Mouse (Mus musculus) stomach, embryonic 14.5 days (tissue): ENCODE results near the gene Gm17617. TPM values are rescaled to one million over a fixed set of nuclear protein-coding genes. Genes with fewer than 3 reads are reported as not detected.

Experiments
- ATAC-seq: fragments of 200-750 bp; cut with Nextera tagmentation; 2 replicates; pipeline ENCODE4 v1.8.0; 2017; ENCODE audit warnings: low read depth, moderate TSS enrichment; ENCODE audit not compliant: insufficient number of reproducible peaks, insufficient read depth, low FRiP score
- H3K27ac ChIP-seq: fragments of 300-500 bp; sonication (generic); 2 replicates; pipeline ENCODE4 v1.5.1; 2014; ENCODE audit warnings: mild to moderate bottlenecking, low read length, moderate library complexity, mixed read lengths
- H3K27me3 ChIP-seq: fragments of 300-500 bp; sonication (generic); 2 replicates; pipeline ENCODE4 v1.6.1; 2014; ENCODE audit warnings: low read length, control low read depth, mixed read lengths; ENCODE audit not compliant: control insufficient read depth, insufficient read depth
- H3K36me3 ChIP-seq: fragments of 300-500 bp; sonication (generic); 2 replicates; pipeline ENCODE4 v1.6.1; 2014; ENCODE audit warnings: mild to moderate bottlenecking, control low read depth, low read length, moderate library complexity, mixed read lengths; ENCODE audit not compliant: control insufficient read depth, insufficient read depth
- H3K4me1 ChIP-seq: fragments of 300-500 bp; sonication (generic); 2 replicates; pipeline ENCODE4 v1.6.1; 2014; ENCODE audit warnings: low read length, control low read depth, mixed read lengths; ENCODE audit not compliant: control insufficient read depth, insufficient read depth
- H3K4me2 ChIP-seq: fragments of 300-500 bp; sonication (generic); replicated peaks from 2 replicates; pipeline ENCODE4 v1.6.1; 2014; ENCODE audit warnings: low read depth, low read length, control low read depth
- H3K4me3 ChIP-seq: fragments of 300-500 bp; sonication (generic); 2 replicates; pipeline ENCODE4 v1.5.1; 2014; ENCODE audit warnings: low read depth, low read length, control low read depth
- H3K9ac ChIP-seq: fragments of 300-500 bp; sonication (generic); replicated peaks from 2 replicates; pipeline ENCODE4 v1.6.1; 2014; ENCODE audit warnings: low read depth, mild to moderate bottlenecking, control low read depth, low read length, moderate library complexity, mixed read lengths
- H3K9me3 ChIP-seq: fragments of 300-500 bp; sonication (generic); 2 replicates; pipeline ENCODE4 v1.6.1; 2016; ENCODE audit warnings: low read depth, low read length, control low read depth; ENCODE audit not compliant: control insufficient read depth
- WGBS: fragments of 180-500 bp; shearing (Covaris S2); extraction: QIAGEN DNeasy Blood & Tissue Kit; methylation state at CpG from one replicate; pipeline ENCODE4 v1.1.7; 2014; 5-methylcytosine and 5-hydroxymethylcytosine counted together
- polyA plus RNA-seq: library from polyadenylated mRNA; unstranded; fragments of >200 nt; fragmentation: Nextera tagmentation; extraction: Ambion mirVana; gene quantifications from 2 replicates; pipeline ENCODE4 v1.2.1, GENCODE M21; 2014

The Gm17617 gene
- not detected in 2 replicates for polyA plus RNA-seq

- Histone ChIP-seq H3K9me3 (no peaks in the 10 kb centered on the region), H3K27ac (no peak within 1 kb of the TSS), H3K4me3 (no peak within 1 kb of the TSS), H3K27me3 (no peaks in the 10 kb centered on the region), H3K9ac (no peak within 1 kb of the TSS), H3K36me3 (peaks cover 25% of the 10 kb centered on the region), H3K4me2 (no peak within 1 kb of the TSS), H3K4me1 (no peaks in the 10 kb centered on the region)
- WGBS, result 97% methylated on average over 2 of the region's 2 CpGs
- ATAC-seq, result no peak
Measured at GRCm38 (mm10) chr13:55133448-55133847, at the start of gene Gm17617. Gene Gm17617 (minus strand): TSS chr13:55133548.

GRCm38 (mm10) chr13:55182173-55182894 is 49.0 kb upstream of the Gm17617 start:
- WGBS, result 4% methylated on average over 23 of the region's 23 CpGs
- Histone ChIP-seq H3K4me1 (no peaks in the 10 kb centered on the region), H3K9ac (0 out of 2 replicates have a peak overlapping the region, but pooled peaks have one; percentile 22), H3K27me3 (no peaks in the 10 kb centered on the region), H3K36me3 (no peaks in the 10 kb centered on the region), H3K9me3 (no peaks in the 10 kb centered on the region), H3K27ac (peak overlapping the region; percentile 83; the same call in 1 of the 2 replicates), H3K4me3 (peak overlapping the region; percentile 13), H3K4me2 (peak overlapping the region; percentile 42)
- ATAC-seq, result peak; percentile 86; the same call in 1 of the 2 replicates

GRCm38 (mm10) chr13:55181786-55182172 is 48.4 kb upstream of the Gm17617 start:
- Histone ChIP-seq H3K27me3 (no peaks in the 10 kb centered on the region), H3K9me3 (no peaks in the 10 kb centered on the region), H3K4me3 (peak overlapping the region; percentile 13), H3K9ac (no peak overlapping the region), H3K36me3 (no peaks in the 10 kb centered on the region), H3K27ac (no peak overlapping the region; the same call in 1 of the 2 replicates), H3K4me2 (peak overlapping the region; percentile 42), H3K4me1 (no peaks in the 10 kb centered on the region)
- ATAC-seq, result no peak
- WGBS, result 60% methylated on average over 2 of the region's 2 CpGs

- no peak overlapping the region for H3K27ac ChIP-seq
- WGBS, result 94% methylated on average over 3 of the region's 3 CpGs
- no peaks in the 10 kb centered on the region for H3K4me1 ChIP-seq
- no peak for ATAC-seq
- H3K4me3 ChIP-seq, result no peak overlapping the region
- H3K4me2 ChIP-seq, result no peak overlapping the region
- no peaks in the 10 kb centered on the region for H3K9me3 ChIP-seq
- no peaks in the 10 kb centered on the region for H3K36me3 ChIP-seq
- H3K9ac ChIP-seq, result no peak overlapping the region
- H3K27me3 ChIP-seq, result no peaks in the 10 kb centered on the region
Measured at GRCm38 (mm10) chr13:55179591-55179990, 46.2 kb upstream of the Gm17617 start.

- no peak overlapping the region for H3K4me3 ChIP-seq
- H3K9me3 ChIP-seq, result no peaks in the 10 kb centered on the region
- H3K27me3 ChIP-seq, result no peaks in the 10 kb centered on the region
- H3K4me2 ChIP-seq, result no peak overlapping the region
- ATAC-seq, result peak; percentile 5; the same call in 1 of the 2 replicates
- no peak overlapping the region for H3K27ac ChIP-seq
- no peak overlapping the region for H3K9ac ChIP-seq
- no peaks in the 10 kb centered on the region for H3K36me3 ChIP-seq
- 31% methylated on average over 2 of the region's 2 CpGs for WGBS
- no peaks in the 10 kb centered on the region for H3K4me1 ChIP-seq
Measured at GRCm38 (mm10) chr13:55178556-55178955, 45.2 kb upstream of the Gm17617 start.

GRCm38 (mm10) chr13:55177903-55178496 is 44.7 kb upstream of the Gm17617 start:
- ATAC-seq, result no peak
- WGBS, result 75% methylated on average over 4 of the region's 4 CpGs
- H3K27ac ChIP-seq, result no peak overlapping the region
- no peak overlapping the region for H3K9ac ChIP-seq
- H3K4me1 ChIP-seq, result no peaks in the 10 kb centered on the region
- no peaks in the 10 kb centered on the region for H3K27me3 ChIP-seq
- H3K4me2 ChIP-seq, result no peak overlapping the region
- H3K4me3 ChIP-seq, result no peak overlapping the region
- H3K9me3 ChIP-seq, result no peaks in the 10 kb centered on the region
- no peaks in the 10 kb centered on the region for H3K36me3 ChIP-seq

- H3K4me2 ChIP-seq, result no peak overlapping the region
- peaks cover 7% of the 10 kb centered on the region; the same call in 1 of the 2 replicates for H3K4me1 ChIP-seq
- H3K9ac ChIP-seq, result no peak overlapping the region
- no peaks in the 10 kb centered on the region for H3K9me3 ChIP-seq
- ATAC-seq, result no peak
- H3K36me3 ChIP-seq, result no peaks in the 10 kb centered on the region
- 88% methylated on average over 6 of the region's 6 CpGs for WGBS
- H3K4me3 ChIP-seq, result no peak overlapping the region
- no peak overlapping the region for H3K27ac ChIP-seq
- H3K27me3 ChIP-seq, result no peaks in the 10 kb centered on the region
Measured at GRCm38 (mm10) chr13:55176265-55176664, 42.9 kb upstream of the Gm17617 start.

GRCm38 (mm10) chr13:55174347-55174746 is 41.0 kb upstream of the Gm17617 start:
- no peak for ATAC-seq

More at GRCm38 (mm10) chr13:55174347-55174746, 41.0 kb upstream of the Gm17617 start:
- 73% methylated on average over 11 of the region's 11 CpGs for WGBS
- Histone ChIP-seq H3K9ac (no peak overlapping the region), H3K4me1 (peaks cover 7% of the 10 kb centered on the region; the same call in 1 of the 2 replicates), H3K27me3 (no peaks in the 10 kb centered on the region), H3K4me3 (no peak overlapping the region), H3K9me3 (no peaks in the 10 kb centered on the region), H3K36me3 (no peaks in the 10 kb centered on the region), H3K4me2 (no peak overlapping the region), H3K27ac (no peak overlapping the region)
